Mouse (Mus musculus): ENCODE measurements around the gene Heg1.

DNA sequence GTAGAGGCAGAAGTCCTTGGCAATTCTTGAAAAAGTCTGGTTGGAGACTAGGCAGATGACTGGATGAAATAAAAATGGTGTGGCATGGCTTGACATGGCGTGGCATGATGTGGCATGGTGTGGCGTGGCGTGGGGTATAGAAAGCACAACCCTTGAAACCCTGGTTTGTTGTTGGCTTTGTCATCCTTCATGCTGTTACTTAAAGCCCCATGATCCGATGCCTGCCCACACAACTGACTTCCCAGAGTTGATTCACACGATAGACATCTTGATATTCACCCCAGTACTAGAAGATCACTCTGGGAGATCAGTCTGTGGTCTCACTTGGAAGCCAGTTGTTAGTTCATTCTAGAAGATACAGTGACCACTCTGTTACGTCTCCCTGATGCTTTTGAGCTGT lies 93.4 kb downstream of the Heg1 start:
- TF ChIP-seq CTCF (IDR thresholded peaks at IDR 0.05) (no peak), EP300 (IDR thresholded peaks at IDR 0.05) (no peak)
